Mouse (Mus musculus) frontal cortex, postnatal 14 days (tissue): Measurements from ENCODE around the gene Ndufb10.
"Not testable (repeated sequence)": the region's sequence is repeated elsewhere in the genome, so short reads cannot be mapped to it uniquely, and the experiment has no call there.

Source experiments
- DNase-seq, 2 experiments: peaks; one replicate each; pipeline ENCODE4 v3.0.0; 2022; ENCODE audit warnings: low spot score in 2 of 2

Gene Ndufb10

DNA sequence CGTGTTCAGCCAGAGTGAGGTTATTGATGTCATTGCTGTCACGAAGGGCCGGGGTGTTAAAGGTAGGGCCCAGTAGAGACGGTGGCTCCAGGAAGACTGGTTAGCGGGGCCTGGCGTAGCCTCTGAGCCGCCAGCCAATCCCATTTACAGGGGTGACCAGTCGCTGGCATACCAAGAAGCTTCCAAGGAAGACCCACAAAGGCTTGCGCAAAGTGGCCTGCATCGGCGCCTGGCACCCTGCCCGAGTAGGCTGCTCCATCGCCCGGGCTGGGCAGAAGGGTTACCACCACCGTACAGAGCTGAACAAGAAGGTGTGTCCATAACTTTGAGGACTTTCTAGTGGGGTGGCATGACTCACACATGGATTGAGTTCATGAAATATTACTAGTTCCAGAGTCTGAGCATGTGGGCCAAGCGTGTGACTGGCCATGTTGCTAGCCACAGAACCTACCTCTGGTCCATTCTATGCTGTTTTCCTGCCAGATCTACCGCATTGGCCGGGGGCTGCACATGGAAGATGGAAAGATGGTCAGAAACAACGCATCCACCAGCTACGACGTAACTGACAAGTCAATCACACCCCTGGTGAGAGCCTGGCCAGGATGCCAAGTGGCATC, 9.3 kb upstream of the Ndufb10 start:
- DNase-seq, result no peak

DNA sequence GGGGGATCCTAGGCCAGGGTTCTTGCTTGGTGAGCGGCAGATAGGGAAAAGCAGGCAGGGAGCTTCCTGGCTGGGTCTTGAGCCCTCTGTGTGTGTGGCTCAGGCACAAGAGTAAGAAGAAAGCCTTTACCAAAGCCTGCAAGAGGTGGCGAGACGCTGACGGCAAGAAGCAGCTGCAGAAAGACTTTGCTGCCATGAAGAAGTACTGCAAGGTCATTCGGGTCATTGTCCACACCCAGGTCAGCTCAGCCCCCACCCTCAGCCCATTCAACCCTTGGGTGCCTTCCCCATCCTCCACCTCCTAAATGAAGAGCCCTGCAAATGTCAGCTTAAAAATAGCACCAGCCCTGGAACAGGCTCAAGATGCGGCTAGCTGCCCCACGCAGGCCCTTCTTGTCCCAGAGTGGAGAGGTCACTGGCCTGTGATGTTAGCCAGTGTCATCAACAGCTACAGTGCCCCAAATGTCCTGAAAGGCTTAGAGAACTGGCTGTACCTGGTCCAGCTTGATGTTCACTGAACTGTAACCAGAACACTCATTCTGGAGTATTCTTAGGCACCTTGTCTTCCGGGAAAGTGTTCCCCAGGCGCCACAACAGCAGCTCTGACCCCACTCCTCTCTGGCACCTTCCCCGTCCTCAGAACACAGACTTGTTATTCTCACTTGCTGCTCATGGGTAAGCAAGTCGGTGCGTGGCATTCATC, 8.1 kb upstream of the Ndufb10 start:
- no peak for DNase-seq

DNA sequence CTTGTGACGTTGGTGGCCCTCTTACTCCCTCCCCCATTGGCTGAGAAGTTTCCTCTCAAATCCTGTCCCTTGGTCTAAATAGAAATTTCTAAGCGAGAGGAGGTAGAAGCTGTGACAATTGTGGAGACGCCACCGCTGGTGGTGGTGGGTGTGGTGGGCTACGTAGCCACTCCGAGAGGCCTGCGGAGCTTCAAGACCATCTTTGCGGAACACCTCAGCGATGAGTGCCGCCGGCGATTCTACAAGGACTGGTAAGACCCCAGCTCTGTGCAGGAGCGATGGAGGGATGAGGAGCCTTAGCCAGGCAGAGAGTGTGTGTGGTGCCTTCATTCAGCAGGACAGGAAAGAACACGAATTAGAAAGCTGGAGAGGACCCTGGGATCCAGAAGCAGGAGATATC, 6.5 kb upstream of the Ndufb10 start:
- DNase-seq, result no peak

DNA sequence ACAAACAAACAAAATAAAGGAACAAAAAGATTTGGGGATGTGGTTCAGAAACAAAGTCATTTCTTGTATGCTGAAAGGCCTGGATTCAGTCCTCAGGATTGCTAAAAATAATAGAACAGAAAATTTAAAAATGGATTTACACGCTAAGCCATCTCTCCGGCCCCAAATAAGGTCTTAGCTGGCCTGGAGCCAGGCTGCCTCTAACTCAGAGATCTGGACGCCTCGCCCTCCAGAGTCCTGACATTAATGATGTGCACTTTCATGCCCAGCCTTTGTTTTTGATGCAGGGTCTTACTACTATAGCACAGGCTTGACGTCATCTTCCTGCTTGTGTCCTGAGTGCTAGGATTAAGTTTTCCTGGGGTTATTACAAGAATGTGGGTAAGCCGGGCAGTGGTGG, 4.8 kb upstream of the Ndufb10 start:
- no peak for DNase-seq

DNA sequence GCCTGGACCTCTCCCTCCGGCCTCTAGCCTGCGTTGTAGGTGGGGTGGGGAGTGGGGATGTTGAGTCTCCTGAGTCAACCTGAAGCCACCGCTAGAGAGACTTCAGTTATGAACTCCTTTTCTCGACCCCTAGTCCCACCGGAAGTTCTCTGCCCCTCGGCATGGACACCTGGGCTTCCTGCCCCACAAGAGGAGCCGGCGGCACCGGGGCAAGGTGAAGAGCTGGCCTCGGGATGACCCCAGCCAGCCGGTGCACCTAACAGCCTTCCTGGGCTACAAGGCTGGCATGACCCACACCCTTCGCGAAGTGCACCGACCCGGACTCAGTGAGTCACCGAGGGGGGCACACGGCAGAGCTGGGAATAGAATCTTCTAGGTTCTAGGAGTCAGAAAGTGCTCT, 3.9 kb upstream of the Ndufb10 start:
- no peak for DNase-seq

DNA sequence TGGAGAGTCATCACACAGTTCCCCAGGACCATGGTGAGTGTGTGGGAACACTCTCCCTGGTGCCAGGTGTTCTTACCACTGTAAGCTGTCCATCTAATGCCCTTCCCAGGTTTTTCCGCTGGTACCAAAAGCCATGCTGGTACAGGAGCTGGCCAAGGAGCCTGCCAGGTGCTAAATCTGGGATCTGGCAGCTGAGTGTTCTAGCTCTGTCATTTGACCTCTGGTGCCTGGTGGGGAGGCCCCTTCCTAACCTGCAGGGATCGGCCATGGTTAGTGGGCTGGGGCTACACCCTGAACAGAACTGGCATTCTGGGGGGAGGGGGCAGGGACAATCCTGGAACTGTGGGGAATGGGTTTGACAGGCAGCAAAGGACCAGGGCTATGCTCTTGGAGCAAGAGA, 3.3 kb upstream of the Ndufb10 start, which contains the start of gene Rpl3l:
Rpl3l (plus strand) TSS at position 203 of the 400 bp plus-strand sequence.
- no peak for DNase-seq

DNA sequence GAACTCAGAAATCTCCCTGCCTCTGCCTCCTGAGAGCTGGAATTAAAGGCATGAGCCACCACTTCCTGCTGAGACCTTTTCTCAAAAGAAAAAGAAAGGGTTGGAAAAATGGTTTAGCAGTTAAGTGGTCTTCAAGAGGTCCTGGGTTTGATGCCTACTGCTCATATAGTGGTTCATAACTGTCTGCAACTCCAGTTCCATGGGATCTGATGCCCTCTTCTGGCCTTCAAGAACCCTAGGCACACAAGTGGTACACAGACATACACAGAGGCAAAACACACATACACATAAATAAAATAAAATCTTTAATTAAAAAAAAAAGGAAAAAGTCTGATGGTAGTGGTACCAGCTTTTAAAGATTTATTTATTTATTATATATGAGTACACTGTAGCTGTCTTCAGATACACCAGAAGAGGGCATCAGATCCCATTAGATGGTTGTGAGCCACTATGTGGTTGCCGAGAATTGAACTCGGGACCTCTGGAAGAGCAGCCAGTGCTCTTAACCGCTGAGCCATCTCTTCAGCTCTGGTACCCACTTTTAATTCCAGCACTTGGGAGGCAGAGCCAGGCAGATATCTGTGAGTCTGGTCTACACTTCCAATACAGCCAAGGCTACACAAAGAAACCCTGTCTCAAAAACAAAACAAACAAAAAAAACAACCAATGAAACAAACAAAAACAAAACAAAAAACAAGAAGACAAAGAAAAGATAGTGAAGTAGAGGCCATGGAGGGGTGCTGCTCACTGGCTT, 1.5 kb upstream of the Ndufb10 start:
- no peak for DNase-seq

DNA sequence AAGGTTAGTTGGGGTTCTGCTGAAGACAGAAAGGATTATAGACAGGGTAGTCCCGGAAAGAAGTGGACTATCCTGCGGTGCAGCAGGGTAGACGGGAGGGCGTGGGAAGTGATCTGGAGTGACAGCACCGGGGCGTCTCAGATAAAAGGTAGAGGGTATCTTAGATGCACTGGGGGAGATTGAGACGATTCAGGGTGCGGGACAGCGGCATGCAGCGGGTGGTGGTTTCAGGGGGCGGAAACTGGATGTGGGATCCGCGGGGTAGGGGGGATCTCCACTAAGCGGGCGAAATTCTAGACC, 447 bp downstream of the Ndufb10 start:
- DNase-seq, result peak in 1 of 2 experiments; percentile 26

DNA sequence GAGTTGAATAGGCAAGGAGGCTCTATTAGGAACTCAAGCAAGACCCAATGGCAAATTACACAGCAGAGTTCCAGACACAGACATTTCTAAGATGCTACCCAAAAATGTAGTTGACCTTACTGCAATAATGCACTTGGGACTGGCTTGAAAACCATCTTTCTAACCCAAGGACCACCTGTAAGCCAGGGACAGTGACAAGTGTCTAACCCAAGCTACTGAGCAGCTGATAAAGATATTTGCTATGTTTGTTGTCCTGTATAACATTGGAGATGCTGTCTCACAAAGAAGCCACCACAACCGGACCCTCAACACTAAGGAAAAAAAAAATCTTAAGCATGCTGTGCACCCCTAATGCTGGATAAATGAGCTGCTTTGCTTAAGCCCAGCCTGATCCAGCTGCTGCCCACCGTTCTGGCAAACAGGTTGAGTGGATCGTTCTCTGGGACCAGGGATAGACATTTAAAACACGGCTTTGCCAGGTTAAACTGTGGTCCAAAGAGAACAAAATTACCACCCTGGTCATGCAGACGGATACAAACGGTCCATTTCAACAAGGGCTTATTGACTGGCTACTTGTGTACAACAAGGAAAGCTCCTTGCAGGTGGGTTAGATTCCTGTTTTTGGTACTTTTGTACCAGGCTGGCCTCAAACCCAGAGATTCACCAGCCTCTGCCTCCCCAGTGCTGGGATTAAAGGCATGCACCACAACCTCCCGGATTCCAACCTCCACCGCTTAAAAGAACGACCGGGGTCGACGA, 977 bp downstream of the Ndufb10 start:
- DNase-seq, result no peak

DNA sequence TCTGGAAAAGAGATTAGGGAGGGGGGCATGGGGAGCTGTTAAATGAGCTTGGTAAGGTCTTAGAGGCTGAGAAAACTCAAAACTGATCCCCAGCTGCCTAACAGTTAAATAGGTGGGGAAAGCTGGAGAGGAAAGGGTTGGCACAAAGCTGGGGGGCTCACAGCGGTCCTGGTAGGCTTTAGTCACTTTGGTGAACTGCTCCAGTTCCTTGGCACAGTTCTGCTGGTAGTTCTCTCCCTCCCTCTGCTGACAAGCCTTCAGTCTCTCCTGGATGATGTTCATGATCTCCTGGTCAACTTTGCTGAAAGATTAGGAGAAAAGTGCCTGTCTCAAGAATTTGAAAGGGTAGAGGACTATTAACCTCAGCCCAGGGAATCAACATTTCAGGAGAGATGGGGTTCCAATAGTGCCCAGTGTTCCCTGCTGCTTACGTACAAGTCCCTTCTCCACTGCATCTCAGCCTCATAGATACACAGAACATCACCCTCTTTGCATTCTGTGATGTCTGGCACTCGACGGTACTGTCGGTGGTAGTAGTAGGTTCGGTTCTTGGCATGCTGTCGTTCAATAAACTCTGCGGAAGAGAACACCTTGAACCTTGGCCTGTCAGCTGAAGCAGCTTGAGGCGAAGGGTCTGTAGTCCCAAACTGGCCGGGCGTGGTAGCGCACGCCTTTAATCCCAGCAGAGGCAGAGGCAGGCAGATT, 1.9 kb downstream of the Ndufb10 start:
- no peak for DNase-seq

DNA sequence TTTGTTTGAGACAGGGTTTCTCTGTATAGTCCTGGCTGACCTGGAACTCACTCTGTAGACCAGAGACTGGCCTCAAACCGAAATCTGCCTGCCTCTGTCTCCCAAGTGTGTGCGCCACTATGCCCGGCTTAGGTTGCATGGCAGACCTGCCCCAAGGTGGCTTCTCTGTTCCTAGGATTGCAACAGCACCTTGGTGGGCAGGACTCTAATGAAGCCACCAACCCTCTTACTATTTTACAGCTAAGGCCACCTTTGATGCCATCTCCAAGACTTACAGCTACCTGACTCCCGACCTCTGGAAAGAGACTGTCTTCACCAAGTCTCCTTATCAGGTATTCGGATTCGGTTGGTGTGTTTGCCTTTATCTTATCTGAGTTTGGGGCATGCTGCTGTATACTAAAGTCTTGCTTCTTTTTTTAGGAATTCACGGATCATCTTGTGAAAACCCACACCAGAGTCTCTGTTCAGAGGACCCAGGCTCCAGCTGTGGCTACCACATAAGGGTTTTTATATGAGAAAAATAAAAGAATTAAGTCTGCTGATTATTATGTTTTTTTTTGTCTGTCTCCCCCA, 2.8 kb downstream of the Ndufb10 start:
- not testable (repeated sequence) for DNase-seq

DNA sequence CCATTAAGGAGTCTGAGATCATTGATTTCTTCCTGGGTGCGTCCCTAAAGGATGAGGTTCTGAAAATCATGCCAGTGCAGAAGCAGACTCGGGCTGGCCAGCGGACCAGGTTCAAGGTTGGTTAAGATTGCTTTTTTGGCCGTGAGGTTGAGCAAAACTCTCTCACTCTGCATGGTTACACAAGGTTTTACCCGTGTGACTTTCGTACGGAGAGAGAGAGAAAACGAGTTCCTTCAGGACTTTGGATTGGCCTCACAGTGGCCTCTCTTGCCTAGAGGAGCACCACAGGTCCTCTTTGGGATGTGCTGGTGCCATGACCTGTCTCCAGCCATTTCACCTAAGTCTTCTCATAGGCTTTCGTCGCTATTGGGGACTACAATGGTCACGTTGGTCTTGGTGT, 3.7 kb downstream of the Ndufb10 start:
- not testable (repeated sequence) for DNase-seq

DNA sequence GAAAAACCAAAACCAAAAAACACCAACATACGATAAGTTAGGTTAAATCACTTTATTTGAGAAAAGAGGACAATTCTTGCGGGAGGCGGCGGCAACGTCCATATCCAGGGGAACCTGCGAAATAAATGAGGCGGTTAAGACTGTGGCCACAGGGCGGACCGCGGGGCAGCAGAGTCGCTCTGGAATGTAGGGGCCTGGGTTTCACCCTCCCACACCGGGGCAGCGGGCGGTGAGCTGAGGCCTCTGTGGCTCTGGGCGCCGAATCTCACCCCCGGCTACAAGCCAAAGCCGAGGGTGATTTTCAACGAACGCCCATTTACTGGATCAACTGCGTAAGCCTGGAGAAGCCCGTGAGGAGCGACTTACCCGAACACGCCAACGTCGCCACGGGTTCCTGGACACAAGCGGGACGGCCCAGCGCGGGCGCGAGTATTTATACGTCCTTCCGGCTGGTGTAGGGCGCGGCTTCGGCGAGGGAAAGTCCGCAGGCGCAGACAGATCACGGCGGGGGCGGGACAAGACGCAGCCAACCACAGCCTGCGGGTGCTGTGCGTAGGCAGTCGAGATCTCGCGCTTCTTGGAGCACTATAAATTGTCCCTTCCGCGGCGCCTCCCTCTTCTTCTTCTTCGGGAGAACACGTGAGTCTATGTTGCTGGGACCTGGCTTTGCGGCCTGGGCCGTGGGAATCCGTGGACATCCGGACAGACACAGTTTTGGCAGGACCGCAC, 4.6 kb downstream of the Ndufb10 start:
- DNase-seq, result peak; percentile 97 to 99

DNA sequence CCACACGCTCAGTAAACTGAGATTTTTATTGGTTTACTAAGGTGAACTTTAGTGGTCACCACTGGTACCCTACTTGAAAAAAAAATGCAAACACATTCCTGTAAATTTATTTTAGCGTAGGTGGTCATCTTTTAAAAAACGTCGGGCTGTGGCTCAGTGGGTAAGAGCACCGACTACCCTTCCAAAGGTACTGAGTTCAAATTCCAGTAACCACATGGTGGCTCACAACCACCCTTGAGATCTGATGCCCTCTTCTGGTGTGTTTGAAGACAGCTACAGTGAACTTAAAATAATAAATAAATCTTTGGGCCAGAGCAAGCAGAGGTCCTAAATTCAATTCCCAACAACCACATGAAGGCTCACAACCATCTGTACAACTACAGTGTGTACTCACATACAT, 5.3 kb downstream of the Ndufb10 start:
- DNase-seq, result not testable (repeated sequence)

DNA sequence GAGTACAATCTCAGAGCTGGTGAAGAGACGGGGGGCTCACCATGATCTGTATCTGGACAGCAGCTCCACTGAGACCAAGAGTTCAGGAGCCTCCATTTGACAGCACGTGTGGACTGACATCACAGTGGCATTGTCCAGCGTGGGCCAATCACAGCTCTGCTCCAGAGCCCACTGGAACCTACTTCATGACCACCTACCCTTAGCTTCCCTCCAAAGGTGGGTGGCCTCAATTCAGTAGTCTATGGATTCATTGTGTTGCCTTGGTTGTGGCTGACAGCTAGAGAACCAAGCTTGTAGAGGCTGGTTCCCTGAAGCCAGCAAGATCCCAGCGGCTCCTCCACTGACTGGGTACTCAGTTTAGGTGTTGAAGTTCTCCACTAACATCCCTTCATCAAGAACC, 6.3 kb downstream of the Ndufb10 start, which contains the start of the genes Rnf151 and Rps2:
Rnf151 (minus strand) TSS at position 121 of the 400 bp plus-strand sequence.
Rps2 (plus strand) TSS at position 174 of the 400 bp plus-strand sequence.
- no peak for DNase-seq

DNA sequence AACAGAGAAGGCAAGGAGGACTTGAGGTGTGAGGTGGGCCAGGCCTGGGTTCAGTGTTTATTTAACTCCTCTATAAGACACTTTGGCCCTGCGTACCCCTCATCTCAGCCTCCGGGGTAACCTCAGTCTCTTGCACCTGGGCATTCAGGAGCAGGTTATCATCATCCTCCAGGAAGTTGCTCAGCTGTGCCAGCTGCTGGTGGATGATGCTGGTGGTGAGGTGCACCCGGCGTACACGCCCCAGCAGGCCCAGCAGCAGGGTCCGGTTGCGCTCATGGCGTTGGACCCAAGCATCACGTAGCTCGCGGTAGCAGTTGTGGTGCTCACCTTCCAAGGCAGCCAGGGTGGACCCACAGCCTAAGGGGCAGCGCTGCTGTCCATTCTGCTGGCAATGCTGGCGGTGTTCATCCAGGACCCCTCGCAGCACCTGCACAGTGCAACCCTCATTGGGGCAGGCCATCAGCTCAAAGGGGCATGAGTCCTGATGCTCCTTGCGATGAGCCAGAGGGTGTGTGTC, 8.1 kb downstream of the Ndufb10 start:
- DNase-seq, result no peak

DNA sequence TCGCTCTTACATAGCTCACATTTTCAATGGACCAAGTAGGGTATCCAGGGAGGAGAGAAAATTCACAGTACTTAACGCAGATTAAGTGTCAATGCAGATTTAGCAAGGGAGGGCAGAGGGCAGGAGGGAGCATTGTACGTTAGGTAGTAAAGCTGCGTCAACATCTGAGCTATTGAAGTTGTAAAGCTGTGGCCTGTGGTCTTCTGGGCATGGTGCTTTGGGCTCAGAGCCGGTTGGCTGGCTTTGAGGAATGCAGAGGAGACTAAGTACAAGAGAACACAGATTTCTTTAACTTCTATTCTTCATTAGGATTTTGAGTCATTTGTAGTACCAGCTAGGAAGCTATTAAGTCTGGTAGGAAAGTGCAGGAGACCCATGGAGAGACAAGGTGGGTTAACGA, 8.7 kb downstream of the Ndufb10 start:
- no peak for DNase-seq

DNA sequence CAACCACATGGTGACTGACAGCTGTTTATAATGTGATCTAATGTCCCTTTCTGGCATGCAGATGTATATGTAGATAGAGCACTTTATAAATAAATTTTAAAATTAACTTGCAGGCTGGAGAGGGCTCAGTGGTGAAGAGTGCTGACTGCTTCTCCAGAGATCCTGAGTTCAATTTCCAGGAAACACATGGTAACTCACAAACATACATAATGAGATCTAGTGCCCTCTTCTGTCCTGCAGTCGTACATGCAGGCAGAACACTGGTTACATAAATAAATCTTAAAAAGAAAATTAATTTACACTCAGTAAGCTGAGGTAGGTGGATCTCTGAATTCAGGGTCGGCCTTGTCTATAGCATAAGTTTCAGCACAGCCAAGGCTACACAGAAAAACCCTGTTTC, 15.6 kb downstream of the Ndufb10 start:
- DNase-seq, result no peak

DNA sequence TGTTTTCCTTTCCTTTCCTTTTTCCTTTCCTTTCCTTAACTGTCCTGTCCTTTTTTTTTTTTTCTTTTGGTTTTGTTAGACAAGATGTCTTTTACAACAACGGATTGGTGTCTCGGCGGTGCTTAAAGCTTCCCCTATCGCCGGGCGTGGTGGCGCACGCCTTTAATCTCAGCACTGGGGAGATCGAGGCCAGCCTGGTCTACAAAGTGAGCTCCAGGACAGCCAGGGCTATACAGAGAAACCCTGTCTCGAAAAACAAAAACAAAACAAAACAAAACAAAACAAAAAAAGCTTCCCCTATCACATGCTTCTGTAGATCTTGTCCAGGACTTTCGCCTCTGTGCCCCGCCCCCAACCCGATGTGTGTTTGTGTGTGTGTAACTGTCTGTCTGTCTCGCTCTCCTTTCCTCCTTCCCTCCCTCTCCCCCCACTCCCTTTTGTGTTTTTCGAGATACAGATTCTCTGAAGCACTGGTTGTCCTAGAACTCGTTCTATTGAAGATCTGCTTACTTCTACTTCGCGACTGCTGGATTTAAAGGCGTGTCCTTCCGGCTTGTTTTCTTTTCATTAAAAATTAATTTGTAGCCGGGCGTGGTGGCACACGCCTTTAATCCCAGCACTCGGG, 16.4 kb downstream of the Ndufb10 start:
- no peak for DNase-seq
